Mouse (Mus musculus) cerebellum, adult 18-20 months (tissue): ENCODE results near the gene Olfr1504.
"Not testable (repeated sequence)": the region's sequence is repeated elsewhere in the genome, so short reads cannot be mapped to it uniquely, and the experiment has no call there.

Experiments
- DNase-seq, 2 experiments: peaks; one replicate each; pipeline ENCODE4 v3.0.0; 2021

Gene Olfr1504

DNA sequence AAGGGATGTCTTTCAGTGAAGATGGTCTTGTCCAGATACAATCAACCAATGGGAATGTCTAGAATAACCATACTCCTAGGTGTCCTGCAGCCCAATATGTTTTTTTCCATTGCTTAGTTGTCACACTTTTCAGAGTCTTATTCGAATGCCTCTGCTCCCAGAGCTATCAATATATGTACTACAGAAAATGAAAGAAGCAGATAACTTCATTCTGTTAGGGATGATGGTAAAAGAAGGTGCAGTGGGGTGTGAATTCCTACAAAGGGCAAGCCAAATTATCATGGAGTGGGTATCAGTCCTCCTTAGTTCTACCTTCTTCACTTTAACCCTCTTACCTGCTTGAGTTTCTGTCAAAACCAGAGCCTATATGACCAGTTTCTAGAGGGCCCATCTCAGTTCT, at the start of gene Olfr1504:
Gene Olfr1504 (minus strand): TSS at position 101 of the 400 bp plus-strand sequence.
- no peak for DNase-seq

DNA sequence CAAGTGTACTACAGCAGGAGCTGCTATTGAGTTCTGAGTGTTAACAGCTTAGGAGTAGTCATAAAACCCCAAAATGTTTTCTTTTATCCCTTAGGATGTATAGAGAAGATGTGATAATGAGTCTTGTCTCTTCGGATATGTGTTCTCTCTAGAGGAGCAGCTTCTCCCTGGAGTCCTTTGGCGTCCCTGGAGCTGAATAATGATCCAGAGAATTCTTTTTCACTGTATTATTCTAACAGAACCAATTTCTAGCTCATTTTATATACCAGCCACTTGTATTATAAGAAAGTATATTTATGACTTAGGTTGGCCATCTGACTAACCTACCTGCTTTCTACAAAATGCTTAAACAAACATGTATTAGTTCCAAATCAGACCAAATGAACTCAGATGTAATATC, 15.5 kb upstream of the Olfr1504 start, which contains the start of gene Olfr1505:
Gene Olfr1505 (plus strand): TSS at position 301 of the 400 bp plus-strand sequence.
- DNase-seq, result no peak

DNA sequence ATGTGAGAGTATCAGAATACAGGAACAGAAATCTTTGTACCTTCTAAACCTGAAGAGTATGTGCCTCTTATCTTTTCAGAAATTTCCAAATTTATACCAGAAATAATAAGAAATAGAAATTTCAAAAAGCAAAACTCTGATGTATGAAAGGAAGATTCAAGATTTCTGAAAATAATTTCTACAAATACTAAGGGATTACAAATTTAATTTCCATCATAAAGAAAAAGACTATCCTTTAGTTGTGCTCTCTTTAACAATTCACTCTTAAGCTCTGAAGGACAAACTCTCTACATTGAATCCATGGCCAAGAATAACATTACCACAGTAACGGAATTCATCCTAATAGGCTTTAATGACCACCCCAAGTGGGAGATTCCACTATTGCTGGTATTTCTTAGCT, 36.2 kb downstream of the Olfr1504 start, which contains the start of gene Olfr1502:
Gene Olfr1502 (plus strand): TSS at position 301 of the 400 bp plus-strand sequence.
- DNase-seq, result no peak

DNA sequence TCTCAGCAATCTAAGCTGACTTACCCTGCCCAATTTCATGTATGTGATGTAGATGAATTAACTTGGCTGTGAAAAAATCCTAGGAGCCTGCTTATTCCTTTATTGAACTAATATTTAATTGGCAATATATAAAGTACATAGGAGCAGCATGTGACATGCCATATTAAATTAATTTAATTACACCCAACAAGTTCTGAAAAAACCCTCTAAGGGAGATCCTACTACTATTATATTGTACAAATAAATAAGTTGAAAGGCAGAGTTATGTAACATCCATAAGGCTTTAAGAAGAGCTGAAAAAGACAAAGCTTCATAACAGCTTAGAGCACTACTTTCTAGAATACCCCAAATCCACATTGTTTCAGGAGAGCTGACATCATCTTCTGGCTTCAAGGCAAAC, 47.1 kb downstream of the Olfr1504 start, which contains the start of gene Olfr1501:
Gene Olfr1501 (minus strand): TSS at position 101 of the 400 bp plus-strand sequence.
- DNase-seq, result not testable (repeated sequence)
